Mouse (Mus musculus) kidney, adult 2 months (tissue): ENCODE data around the gene Cdc27. TPM values are rescaled to one million over a fixed set of nuclear protein-coding genes. Genes with fewer than 3 reads are reported as not detected.
"Not testable (repeated sequence)": the region's sequence is repeated elsewhere in the genome, so short reads cannot be mapped to it uniquely, and the experiment has no call there.

ENCODE experiments used
- DNase-seq: peaks from one replicate; pipeline ENCODE4 v3.0.0; 2021
- H3K27ac ChIP-seq: fragments of 200-500 bp; 2 replicates; pipeline ENCODE4 v1.5.1; 2012; ENCODE audit warnings: low read depth, low read length, control low read depth, inconsistent platforms; ENCODE audit not compliant: insufficient read depth
- H3K27me3 ChIP-seq: fragments of 200-500 bp; replicated peaks from 2 replicates; pipeline ENCODE4 v1.6.1; 2012; ENCODE audit warnings: mild to moderate bottlenecking, moderate library complexity, low read length, inconsistent platforms; ENCODE audit not compliant: control insufficient read depth, insufficient read depth
- H3K36me3 ChIP-seq: fragments of 200-500 bp; 2 replicates; pipeline ENCODE4 v1.6.1; 2012; ENCODE audit warnings: mild to moderate bottlenecking, moderate library complexity, low read length, inconsistent platforms; ENCODE audit not compliant: control insufficient read depth, insufficient read depth
- H3K4me1 ChIP-seq: fragments of 200-500 bp; 2 replicates; pipeline ENCODE4 v1.6.1; 2011; ENCODE audit warnings: low read length; ENCODE audit not compliant: control insufficient read depth, insufficient read depth
- H3K4me3 ChIP-seq: fragments of 200-500 bp; 2 replicates; pipeline ENCODE4 v1.5.1; 2011; ENCODE audit warnings: mild to moderate bottlenecking, low read depth, low read length, control low read depth; ENCODE audit not compliant: insufficient read depth
- CTCF ChIP-seq: fragments of 200-500 bp; conservative IDR thresholded peaks from 2 replicates; pipeline ENCODE4 v1.5.1; 2011; ENCODE audit warnings: low read depth, mild to moderate bottlenecking, control low read depth, low read length, moderate library complexity, mixed read lengths; ENCODE audit not compliant: insufficient read depth, insufficient read length
- POLR2A ChIP-seq: fragments of 200-500 bp; IDR thresholded peaks from one replicate; pipeline ENCODE4 v1.6.1; 2011; ENCODE audit warnings: low read depth, low read length, control low read depth
- WGBS: fragments of 180-500 bp; shearing (Covaris S2); methylation state at CpG from one replicate; pipeline ENCODE4 v1.1.7; 2018; 5-methylcytosine and 5-hydroxymethylcytosine counted together
- polyA plus RNA-seq: library from polyadenylated mRNA; depleted of rRNA; stranded (reverse); fragments of >200 nt; gene quantifications from 2 replicates; pipeline ENCODE4 v1.2.3, GENCODE M21; 2012

Cdc27 gene
- polyA plus RNA-seq, 1 experiment, result 6.1 TPM

DNA sequence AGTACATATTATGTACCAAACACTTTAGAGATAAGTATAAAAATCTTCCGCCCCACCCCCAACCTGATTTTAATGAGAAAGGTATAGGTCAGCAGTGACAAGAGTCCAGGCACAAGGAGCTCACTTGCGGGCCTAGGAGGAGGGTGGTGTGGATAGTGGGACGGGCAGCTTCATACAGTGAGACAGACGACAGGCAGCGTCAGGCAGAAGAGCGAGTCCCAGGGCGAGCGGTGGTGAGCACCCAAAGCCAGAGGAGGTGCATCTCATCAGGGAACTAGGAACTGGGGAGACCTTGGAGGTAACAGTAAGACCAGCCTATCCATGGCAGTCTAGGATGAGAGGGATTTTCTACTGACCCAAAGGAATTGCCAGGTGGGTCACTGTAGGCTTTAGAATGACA, 29.2 kb upstream of the Cdc27 start:
- Histone ChIP-seq H3K4me1 (no peaks in the 10 kb centered on the region; the same call in 1 of the 2 replicates), H3K4me3 (no peak overlapping the region), H3K27ac (no peak overlapping the region), H3K36me3 (no peaks in the 10 kb centered on the region), H3K27me3 (no peaks in the 10 kb centered on the region)
- no peak for DNase-seq
- WGBS, result 95% methylated on average over 8 of the region's 8 CpGs
- TF ChIP-seq POLR2A, result no peak
- no peak for TF ChIP-seq CTCF

DNA sequence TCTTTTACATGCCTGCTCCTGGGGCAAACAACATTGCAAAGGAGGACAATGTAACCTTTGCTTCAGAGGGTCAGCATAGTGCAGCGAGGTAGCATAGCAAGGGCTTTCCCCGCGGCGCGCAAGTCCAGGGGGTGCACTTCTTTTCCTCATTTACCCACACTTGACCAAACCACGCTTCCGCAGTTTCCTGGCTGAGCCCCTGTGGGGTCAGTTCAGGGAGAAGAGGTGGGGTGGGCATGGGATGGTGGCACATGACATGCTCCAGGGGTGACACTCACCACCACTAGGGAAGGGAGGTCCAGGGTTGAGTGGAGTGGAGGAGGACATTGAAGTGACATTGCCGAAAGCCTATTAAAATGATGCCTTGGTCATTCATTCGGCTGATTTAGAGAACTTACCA, 28.7 kb upstream of the Cdc27 start:
- no peaks in the 10 kb centered on the region; the same call in 1 of the 2 replicates for H3K4me1 ChIP-seq
- no peaks in the 10 kb centered on the region for H3K27me3 ChIP-seq
- no peaks in the 10 kb centered on the region for H3K36me3 ChIP-seq
- TF ChIP-seq CTCF, result no peak
- no peak for TF ChIP-seq POLR2A
- no peak overlapping the region for H3K4me3 ChIP-seq
- DNase-seq, result no peak
- no peak overlapping the region for H3K27ac ChIP-seq
- WGBS, result 81% methylated on average over 9 of the region's 9 CpGs

DNA sequence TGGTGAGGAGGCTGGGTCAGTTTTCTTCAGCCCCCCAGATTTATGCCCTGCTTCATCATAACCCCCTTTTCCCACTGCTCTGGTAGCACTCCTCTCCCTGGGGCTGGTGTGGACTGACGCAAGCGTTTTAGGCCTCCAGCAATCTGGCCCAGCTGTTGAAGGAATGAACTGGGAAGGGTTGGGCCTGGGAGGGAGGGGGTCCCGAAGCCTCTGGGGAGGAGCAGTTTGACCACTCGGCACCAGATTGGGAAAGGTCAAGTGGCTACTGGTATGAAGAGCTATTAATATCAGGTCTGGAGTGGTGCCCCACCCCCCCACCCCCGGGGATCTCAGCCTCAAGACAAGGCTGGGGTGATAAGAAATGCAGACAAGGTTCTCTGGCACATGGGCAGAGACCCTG, 27.7 kb upstream of the Cdc27 start:
- 55% methylated on average over 5 of the region's 5 CpGs for WGBS
- TF ChIP-seq POLR2A (no peak), CTCF (no peak)
- Histone ChIP-seq H3K36me3 (no peaks in the 10 kb centered on the region), H3K4me3 (no peak overlapping the region), H3K4me1 (no peaks in the 10 kb centered on the region; the same call in 1 of the 2 replicates), H3K27ac (no peak overlapping the region), H3K27me3 (no peaks in the 10 kb centered on the region)
- DNase-seq, result no peak

DNA sequence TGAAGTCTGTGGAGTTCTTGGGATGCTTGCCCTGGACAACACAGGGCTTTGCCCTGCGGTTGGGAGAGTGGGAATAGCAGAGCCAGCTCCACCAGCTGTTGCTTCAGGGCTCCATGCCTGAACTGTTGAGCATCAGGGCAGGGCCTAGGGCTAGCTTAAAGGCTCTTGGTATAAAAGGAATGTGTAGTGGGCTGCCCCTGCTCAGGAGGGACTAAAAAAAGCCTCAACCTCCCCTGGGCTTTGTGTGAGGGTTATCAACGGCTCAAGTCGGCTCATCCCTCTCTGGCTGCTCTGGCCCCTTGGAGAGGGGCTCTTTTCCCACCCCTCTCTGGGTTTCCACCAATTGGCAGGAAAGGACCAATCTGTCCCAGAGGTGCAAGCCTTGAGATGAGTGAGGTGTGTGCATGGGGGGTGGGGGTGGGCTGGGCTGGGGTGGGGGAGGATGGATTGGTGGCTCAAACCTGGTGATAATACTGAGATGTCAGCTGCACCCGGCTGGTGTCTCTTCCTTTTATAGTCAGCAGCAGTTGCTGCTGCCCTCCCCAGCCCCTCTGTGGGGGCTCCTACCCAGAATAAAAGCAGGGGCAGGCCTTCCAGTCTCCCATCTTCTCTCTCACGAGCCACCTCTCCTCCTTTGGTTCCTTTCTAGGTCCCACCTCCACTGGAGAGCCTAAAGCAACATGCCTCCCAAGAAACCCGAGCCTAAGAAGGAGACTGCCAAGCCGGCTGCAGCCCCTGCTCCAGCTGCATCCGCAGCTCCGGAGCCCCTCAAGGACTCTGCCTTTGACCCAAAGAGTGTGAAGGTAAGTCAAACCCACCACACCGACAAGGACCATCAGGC, 26.6 kb upstream of the Cdc27 start:
- Histone ChIP-seq H3K27ac (no peak overlapping the region), H3K4me3 (no peak overlapping the region), H3K36me3 (no peaks in the 10 kb centered on the region), H3K27me3 (no peaks in the 10 kb centered on the region), H3K4me1 (no peaks in the 10 kb centered on the region; the same call in 1 of the 2 replicates)
- 56% methylated on average over 10 of the region's 10 CpGs for WGBS
- no peak for DNase-seq
- TF ChIP-seq CTCF (no peak), POLR2A (no peak)

DNA sequence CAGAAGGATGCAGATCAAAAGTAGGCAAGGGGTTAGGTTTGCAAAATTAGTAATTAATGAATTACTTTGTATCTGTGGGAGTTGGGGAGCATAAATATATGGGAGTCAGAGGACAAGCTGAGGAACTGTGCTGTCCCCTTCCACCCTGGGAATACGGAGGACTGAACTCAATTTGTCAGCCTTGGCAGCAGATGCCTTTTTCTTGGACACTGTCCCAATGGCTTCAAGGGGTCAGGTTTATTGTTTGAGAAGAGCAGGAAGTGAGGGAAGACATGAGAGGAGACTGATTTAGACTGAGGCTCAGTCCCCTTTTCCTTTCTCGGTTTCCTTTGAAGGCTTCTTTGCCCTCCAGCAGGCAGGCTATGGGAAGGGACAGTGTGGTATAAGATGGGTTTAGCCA, 22.1 kb upstream of the Cdc27 start:
- H3K36me3 ChIP-seq, result no peaks in the 10 kb centered on the region
- 43% methylated on average over 2 of the region's 2 CpGs for WGBS
- H3K4me1 ChIP-seq, result no peaks in the 10 kb centered on the region
- H3K27me3 ChIP-seq, result no peaks in the 10 kb centered on the region
- DNase-seq, result peak; percentile 20
- TF ChIP-seq CTCF (no peak), POLR2A (no peak)
- H3K4me3 ChIP-seq, result no peak overlapping the region
- no peak overlapping the region for H3K27ac ChIP-seq

DNA sequence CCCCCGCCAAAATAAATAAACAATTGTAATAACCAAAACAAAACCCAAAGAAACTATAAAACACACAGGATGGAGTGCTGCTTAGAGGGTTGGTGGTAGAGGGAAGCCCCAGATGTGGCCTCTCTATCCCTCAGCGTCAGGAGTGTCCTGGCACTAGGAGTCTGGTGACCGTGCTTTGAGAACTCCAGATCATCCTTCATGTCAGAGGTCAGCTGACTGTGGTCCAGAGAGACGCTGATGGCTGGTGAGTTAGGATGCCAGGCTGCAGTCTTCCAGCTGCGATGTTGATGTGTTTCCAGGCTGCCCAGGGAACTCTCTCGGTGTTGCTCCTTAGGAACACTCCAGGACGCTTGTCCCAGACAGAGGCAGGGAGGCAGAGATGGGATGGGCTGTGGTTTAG, 21.7 kb upstream of the Cdc27 start:
- H3K4me3 ChIP-seq, result no peak overlapping the region
- no peaks in the 10 kb centered on the region for H3K4me1 ChIP-seq
- no peak for TF ChIP-seq POLR2A
- TF ChIP-seq CTCF, result no peak
- no peaks in the 10 kb centered on the region for H3K27me3 ChIP-seq
- DNase-seq, result no peak
- no peak overlapping the region for H3K27ac ChIP-seq
- 66% methylated on average over 7 of the region's 7 CpGs for WGBS
- H3K36me3 ChIP-seq, result no peaks in the 10 kb centered on the region

DNA sequence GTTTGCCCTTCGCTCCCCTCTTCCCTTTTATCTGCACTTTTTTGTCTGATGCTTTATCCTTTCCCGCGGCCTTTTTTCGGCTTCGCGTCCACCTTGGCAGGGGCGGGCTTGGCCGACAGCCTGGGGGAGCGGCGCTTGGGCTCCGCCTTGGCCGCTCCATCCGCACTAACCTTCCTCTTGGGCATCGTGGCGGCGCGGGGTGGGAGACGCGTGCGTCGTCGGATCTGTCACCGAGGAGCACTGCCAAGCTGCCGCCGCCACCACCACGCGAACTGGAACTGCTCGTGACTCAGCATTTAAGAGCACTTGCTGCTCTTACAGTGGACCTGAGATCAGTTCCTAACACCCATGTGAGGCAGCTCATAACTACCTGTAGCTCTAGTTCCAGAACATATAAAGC, 21.0 kb upstream of the Cdc27 start:
- not testable (repeated sequence) for H3K27me3 ChIP-seq, H3K4me1 ChIP-seq, H3K27ac ChIP-seq, H3K36me3 ChIP-seq
- WGBS, result 4% methylated on average over 28 of the region's 28 CpGs
- H3K4me3 ChIP-seq, result peak overlapping the region; percentile 40
- peak; percentile 33 for DNase-seq

DNA sequence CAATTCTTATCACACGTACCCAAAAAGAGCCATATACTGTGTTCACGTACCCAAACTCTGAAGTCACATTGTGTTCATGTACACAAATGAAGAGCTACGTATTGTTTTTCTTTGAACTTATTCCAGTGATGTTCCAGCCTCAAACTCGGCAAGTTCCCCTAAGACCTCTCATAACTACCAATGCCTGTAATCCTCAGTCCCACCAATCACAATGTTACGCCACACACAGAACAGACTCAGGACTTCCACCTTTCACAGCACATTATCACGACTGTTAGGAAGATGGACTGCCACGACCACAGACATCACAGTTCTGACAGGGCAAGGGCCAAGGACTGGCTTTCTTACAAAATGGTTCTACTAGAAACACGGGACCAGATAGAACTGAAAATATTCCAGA, 20.1 kb upstream of the Cdc27 start:
- 93% methylated on average over 8 of the region's 8 CpGs for WGBS
- DNase-seq, H3K4me1 ChIP-seq, H3K36me3 ChIP-seq, H3K27ac ChIP-seq, H3K27me3 ChIP-seq, H3K4me3 ChIP-seq: not testable (repeated sequence)
